Comparison of ENCODE assay signal across 34 mouse cellular contexts in the genomic region with DNA sequence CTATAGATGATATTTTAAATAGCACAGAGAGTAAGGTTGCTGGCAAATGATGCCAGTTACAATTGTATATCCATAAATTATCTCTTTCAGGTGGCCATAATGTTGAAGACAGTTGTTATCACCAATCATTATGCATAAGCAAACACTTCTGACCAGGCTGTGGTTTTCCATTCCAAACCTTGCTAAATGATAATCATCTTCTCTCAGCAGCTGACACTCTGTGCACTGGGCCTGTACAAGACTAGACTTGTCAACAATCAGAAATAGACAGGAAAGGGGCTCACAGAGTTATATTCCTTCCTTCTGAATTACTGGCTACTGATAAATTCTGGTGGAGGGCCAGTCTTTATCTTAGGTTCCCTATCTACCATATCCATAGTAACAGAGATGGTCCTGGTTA. TPM values are rescaled to one million over a fixed set of nuclear protein-coding genes. Genes with fewer than 3 reads are reported as not detected.
"Had no signal": no experiment of that assay in that cellular context is flagged by ENCODE, and none has a peak within 500 bp of the region (broad histone marks: within the 10 kb centered on the region; RNA-seq: fewer than 3 reads in every experiment).

No protein-coding gene starts in this region.

- H3K36me3 ChIP-seq: liver, embryonic 12.5 days; liver, embryonic 13.5 days; liver, embryonic 15.5 days; lung, embryonic 15.5 days; midbrain, embryonic 10.5 days; midbrain, embryonic 12.5 days; midbrain, embryonic 15.5 days; neural tube, embryonic 12.5 days had no signal

- H3K27ac ChIP-seq: limb, embryonic 10.5 days; limb, embryonic 12.5 days; limb, embryonic 13.5 days; limb, embryonic 15.5 days; liver, embryonic 12.5 days; liver, embryonic 13.5 days; liver, embryonic 14.5 days; liver, embryonic 15.5 days; lung, embryonic 15.5 days; macrophage; midbrain, embryonic 10.5 days; midbrain, embryonic 12.5 days; midbrain, embryonic 13.5 days; midbrain, embryonic 15.5 days; neural tube, embryonic 12.5 days had no signal

- DNase-seq: left cerebral cortex, postnatal 4 days; liver; liver, embryonic 13.5 days; liver, postnatal 0 days; lung, adult 18-20 months; lung, adult 2 months; lung, embryonic 14.5 days; lung, postnatal 10 days; lung, postnatal 14 days; lung, postnatal 36 days; lung, postnatal 4 days; midbrain, embryonic 14.5 days had no signal

- H3K4me2 ChIP-seq: limb, embryonic 12.5 days; limb, embryonic 13.5 days; limb, embryonic 15.5 days; liver, embryonic 11.5 days; liver, embryonic 12.5 days; liver, embryonic 13.5 days; liver, embryonic 15.5 days; lung, embryonic 14.5 days; lung, embryonic 15.5 days; midbrain, embryonic 11.5 days; midbrain, embryonic 12.5 days; midbrain, embryonic 13.5 days; midbrain, embryonic 15.5 days; neural tube, embryonic 12.5 days had no signal

- H3K9ac ChIP-seq: limb, embryonic 12.5 days; limb, embryonic 13.5 days; limb, embryonic 15.5 days; liver, embryonic 12.5 days; liver, embryonic 13.5 days; liver, embryonic 14.5 days; liver, embryonic 15.5 days; liver, postnatal 0 days; lung, embryonic 14.5 days; lung, embryonic 15.5 days; midbrain, embryonic 12.5 days; midbrain, embryonic 13.5 days; midbrain, embryonic 15.5 days; neural tube, embryonic 12.5 days had no signal

- H3K9me3 ChIP-seq: limb, embryonic 10.5 days; limb, embryonic 12.5 days; limb, embryonic 13.5 days; limb, embryonic 15.5 days; liver, embryonic 12.5 days; liver, embryonic 13.5 days; liver, embryonic 15.5 days; lung, embryonic 15.5 days; megakaryocyte, embryonic 14.5 days; midbrain, embryonic 10.5 days; midbrain, embryonic 12.5 days; midbrain, embryonic 13.5 days; midbrain, embryonic 15.5 days; neural tube, embryonic 12.5 days had no signal

- H3K4me1 ChIP-seq: limb, embryonic 10.5 days; limb, embryonic 12.5 days; limb, embryonic 13.5 days; liver, embryonic 12.5 days; liver, embryonic 13.5 days; liver, embryonic 15.5 days; lung, embryonic 15.5 days; megakaryocyte, embryonic 14.5 days; midbrain, embryonic 10.5 days; midbrain, embryonic 12.5 days; midbrain, embryonic 13.5 days; neural tube, embryonic 12.5 days had no signal

- H3K4me3 ChIP-seq: limb, embryonic 10.5 days; limb, embryonic 12.5 days; limb, embryonic 13.5 days; limb, embryonic 15.5 days; liver, embryonic 12.5 days; liver, embryonic 13.5 days; liver, embryonic 15.5 days; lung, embryonic 15.5 days; megakaryocyte, embryonic 14.5 days; midbrain, embryonic 10.5 days; midbrain, embryonic 12.5 days; midbrain, embryonic 13.5 days; midbrain, embryonic 15.5 days; myocyte; neural tube, embryonic 12.5 days had no signal

- H3K27me3 ChIP-seq: limb, embryonic 12.5 days; limb, embryonic 13.5 days; limb, embryonic 15.5 days; liver, embryonic 12.5 days; liver, embryonic 13.5 days; liver, embryonic 15.5 days; lung, embryonic 15.5 days; megakaryocyte, embryonic 14.5 days; midbrain, embryonic 12.5 days; midbrain, embryonic 13.5 days; midbrain, embryonic 15.5 days; neural tube, embryonic 12.5 days had no signal

RNA-seq across cellular contexts. Expression of a gene that starts 32.1 kb away (rescaled TPM):
- total RNA-seq: megakaryocyte progenitor cell, adult 5-6 weeks; megakaryocyte, adult 5-6 weeks; megakaryocyte-erythroid progenitor cell, adult 5-6 weeks; monocyte, adult 5-6 weeks had no signal
- polyA plus RNA-seq: macrophage, myocyte had no signal
